Mouse (Mus musculus) midbrain, postnatal 0 days (tissue): ENCODE measurements around the gene Fbxo10. TPM values are rescaled to one million over a fixed set of nuclear protein-coding genes. Genes with fewer than 3 reads are reported as not detected.
"Not testable (repeated sequence)": the region's sequence is repeated elsewhere in the genome, so short reads cannot be mapped to it uniquely, and the experiment has no call there.

ENCODE experiments used
- ATAC-seq: fragments of 200-750 bp; cut with Nextera tagmentation; 2 replicates; pipeline ENCODE4 v1.8.0; 2017; ENCODE audit warnings: moderate number of reproducible peaks, mild to moderate bottlenecking, moderate TSS enrichment, moderate library complexity; ENCODE audit not compliant: low FRiP score
- DNase-seq: peaks from one replicate; pipeline ENCODE4 v3.0.0-alpha.2; 2015; ENCODE audit warnings: low spot score
- H3K27ac ChIP-seq: fragments of 300-500 bp; sonication (generic); 2 replicates; pipeline ENCODE4 v1.5.1; 2014; ENCODE audit warnings: low read depth, mild to moderate bottlenecking, low read length, mixed read lengths
- H3K27me3 ChIP-seq: fragments of 300-500 bp; sonication (generic); 2 replicates; pipeline ENCODE4 v1.6.1; 2014; ENCODE audit warnings: low read length, control low read depth, mixed read lengths; ENCODE audit not compliant: insufficient read depth
- H3K36me3 ChIP-seq: fragments of 300-500 bp; sonication (generic); 2 replicates; pipeline ENCODE4 v1.6.1; 2014; ENCODE audit warnings: low read length, control low read depth, mixed read lengths; ENCODE audit not compliant: insufficient read depth
- H3K4me1 ChIP-seq: fragments of 300-500 bp; sonication (generic); 2 replicates; pipeline ENCODE4 v1.6.1; 2014; ENCODE audit warnings: mild to moderate bottlenecking, control low read depth, antibody characterized with exemption, low read length, mixed read lengths; ENCODE audit not compliant: insufficient read depth
- H3K4me2 ChIP-seq: fragments of 300-500 bp; sonication (generic); 2 replicates; pipeline ENCODE4 v1.6.1; 2014; ENCODE audit warnings: low read depth, mild to moderate bottlenecking, low read length, mixed read lengths; ENCODE audit not compliant: poor library complexity, severe bottlenecking
- H3K4me3 ChIP-seq: fragments of 300-500 bp; sonication (generic); 2 replicates; pipeline ENCODE4 v1.5.1; 2014; ENCODE audit warnings: low read depth, mild to moderate bottlenecking, low read length, moderate library complexity
- H3K9ac ChIP-seq: fragments of 300-500 bp; sonication (generic); replicated peaks from 2 replicates; pipeline ENCODE4 v1.6.1; 2014; ENCODE audit warnings: mild to moderate bottlenecking, low read length, moderate library complexity, mixed read lengths; ENCODE audit not compliant: poor library complexity, severe bottlenecking
- H3K9me3 ChIP-seq: fragments of 300-500 bp; sonication (generic); 2 replicates; pipeline ENCODE4 v1.6.1; 2016; ENCODE audit warnings: low read length, control low read depth
- CTCF ChIP-seq: IDR thresholded peaks from 2 replicates; pipeline ENCODE4 v1.5.1; 2016; ENCODE audit warnings: antibody characterized with exemption, mild to moderate bottlenecking
- WGBS: fragments of 180-500 bp; shearing (Covaris S2); extraction: QIAGEN DNeasy Blood & Tissue Kit; methylation state at CpG from one replicate; pipeline ENCODE4 v1.1.7; 2014; 5-methylcytosine and 5-hydroxymethylcytosine counted together
- polyA plus RNA-seq: library from polyadenylated mRNA; unstranded; fragments of >200 nt; fragmentation: Nextera tagmentation; extraction: Ambion mirVana; gene quantifications from 2 replicates; pipeline ENCODE4 v1.2.1, GENCODE M21; 2015
- total RNA-seq: library from RNA; depleted of rRNA; stranded (reverse); fragments of >200 nt; gene quantifications from 2 replicates; pipeline ENCODE4 v1.2.3, GENCODE M21; 2014

Fbxo10 gene
- total and polyA plus RNA-seq, 2 experiments from 2014 or later, result 13.7 to 24.6 TPM

- no peak overlapping the region for H3K4me2 ChIP-seq
- TF ChIP-seq CTCF, result no peak
- H3K9me3 ChIP-seq, result no peaks in the 10 kb centered on the region
- H3K27ac ChIP-seq, result no peak overlapping the region
- no peak overlapping the region for H3K9ac ChIP-seq
- no peaks in the 10 kb centered on the region for H3K27me3 ChIP-seq
- WGBS, result 76% methylated on average over 6 of the region's 6 CpGs
- no peak overlapping the region for H3K4me3 ChIP-seq
- H3K36me3 ChIP-seq, result no peaks in the 10 kb centered on the region
- H3K4me1 ChIP-seq, result no peaks in the 10 kb centered on the region
- no peak for DNase-seq
- no peak for ATAC-seq
These were observed 10.9 kb downstream of the Fbxo10 start for GRCm38 (mm10) chr4:45073544-45073943.

GRCm38 (mm10) chr4:45072261-45072973 lies 12.0 kb downstream of the Fbxo10 start:
- H3K27ac ChIP-seq, result no peak overlapping the region
- ATAC-seq, result no peak
- H3K4me1 ChIP-seq, result no peaks in the 10 kb centered on the region
- H3K4me2 ChIP-seq, result no peak overlapping the region
- whole genome bisulfite sequencing, result 72% methylated on average over 15 of the region's 15 CpGs
- H3K9ac ChIP-seq, result no peak overlapping the region
- no peaks in the 10 kb centered on the region for H3K9me3 ChIP-seq
- H3K36me3 ChIP-seq, result no peaks in the 10 kb centered on the region
- no peaks in the 10 kb centered on the region for H3K27me3 ChIP-seq
- DNase-seq, result no peak
- no peak for TF ChIP-seq CTCF
- H3K4me3 ChIP-seq, result no peak overlapping the region

- Histone ChIP-seq H3K27ac (no peak overlapping the region), H3K36me3 (no peaks in the 10 kb centered on the region), H3K9me3 (no peaks in the 10 kb centered on the region), H3K9ac (no peak overlapping the region), H3K4me1 (no peaks in the 10 kb centered on the region), H3K4me3 (no peak overlapping the region), H3K4me2 (no peak overlapping the region), H3K27me3 (no peaks in the 10 kb centered on the region)
- WGBS, result 91% methylated on average over 4 of the region's 4 CpGs
- no peak for DNase-seq
- no peak for TF ChIP-seq CTCF
- no peak for ATAC-seq
These were observed 16.7 kb downstream of the Fbxo10 start for GRCm38 (mm10) chr4:45067742-45068141.

- Histone ChIP-seq H3K36me3 (peaks cover 10% of the 10 kb centered on the region), H3K4me1 (no peaks in the 10 kb centered on the region), H3K27ac (0 out of 2 replicates have a peak overlapping the region, but pooled peaks have one; percentile 1), H3K4me2 (no peak overlapping the region), H3K9ac (no peak overlapping the region), H3K4me3 (no peak overlapping the region), H3K27me3 (no peaks in the 10 kb centered on the region), H3K9me3 (no peaks in the 10 kb centered on the region)
- 40% methylated on average over 2 of the region's 2 CpGs for WGBS
- no peak for DNase-seq
- TF ChIP-seq CTCF, result no peak
- no peak for ATAC-seq
These were observed 18.2 kb downstream of the Fbxo10 start for GRCm38 (mm10) chr4:45066036-45066730.

- no peak for DNase-seq
- Histone ChIP-seq H3K9me3 (no peaks in the 10 kb centered on the region), H3K4me2 (no peak overlapping the region), H3K4me3 (no peak overlapping the region), H3K27ac (no peak overlapping the region), H3K36me3 (peaks cover 22% of the 10 kb centered on the region), H3K9ac (no peak overlapping the region), H3K27me3 (no peaks in the 10 kb centered on the region), H3K4me1 (no peaks in the 10 kb centered on the region)
- WGBS, result 81% methylated on average over 2 of the region's 2 CpGs
- no peak for TF ChIP-seq CTCF
- no peak for ATAC-seq
These were observed 19.8 kb downstream of the Fbxo10 start for GRCm38 (mm10) chr4:45064577-45064976.

GRCm38 (mm10) chr4:45063836-45064235 lies 20.6 kb downstream of the Fbxo10 start:
- peaks cover 29% of the 10 kb centered on the region for H3K36me3 ChIP-seq
- H3K4me3 ChIP-seq, H3K9me3 ChIP-seq, H3K4me2 ChIP-seq, H3K27ac ChIP-seq, H3K4me1 ChIP-seq, ATAC-seq, H3K9ac ChIP-seq, DNase-seq, H3K27me3 ChIP-seq: not testable (repeated sequence)
- WGBS, result 78% methylated on average over 1 of the region's 1 CpGs
